Mouse (Mus musculus) spleen, postnatal 4 days (tissue): Measurements from ENCODE around the gene Pla2g4c.

Source experiments
- DNase-seq, 2 experiments: peaks; one replicate each; pipeline ENCODE4 v3.0.0; 2022; ENCODE audit warnings: low spot score in 2 of 2

Gene Pla2g4c

GRCm38 (mm10) chr7:13380588-13380987 lies 56.1 kb downstream of the Pla2g4c start:
- no peak for DNase-seq

DNA sequence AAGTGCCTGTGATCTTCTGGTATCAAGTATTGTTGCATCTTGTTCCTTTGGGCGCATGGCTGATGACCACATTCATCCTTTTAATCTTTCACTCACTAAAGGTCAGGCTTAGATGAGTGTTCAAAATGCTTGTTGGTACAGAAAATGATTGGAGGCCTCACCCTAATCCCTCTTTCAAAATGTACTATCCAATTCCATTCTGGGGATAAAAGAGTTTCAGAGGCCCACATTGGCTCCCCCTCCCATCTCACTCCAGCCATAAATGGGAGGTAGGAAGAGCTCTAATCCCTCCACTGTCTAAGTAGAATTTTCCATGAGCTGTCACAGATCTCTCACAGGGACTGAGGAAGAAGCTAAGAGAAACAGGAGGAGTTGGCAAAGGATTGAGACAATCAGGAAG lies 73.4 kb downstream of the Pla2g4c start, which contains the start of gene Cabp5:
Gene Cabp5, plus strand, starts transcription at position 301 of the 400 bp plus-strand sequence.
- DNase-seq: no peak
